Mouse (Mus musculus): ENCODE data around the gene Rnf187.

Gene Rnf187

GRCm38 (mm10) chr11:58949480-58950431, 11.0 kb upstream of the Rnf187 start:
- in situ Hi-C loops (cut with MboI; ENCODE audit: unreplicated experiment in 2 of 2): loop anchor here (10.0 to 25.0 kb wide), 3 partner anchors 538 to 645 kb away; partner anchors contain the start of gene Zfp692 (in 2 of the 2)

GRCm38 (mm10) chr11:58948542-58949479, 10.1 kb upstream of the Rnf187 start, which contains the start of gene Hist3h2ba:
Gene Hist3h2ba, plus strand, starts transcription at chr11:58948920.
- in situ Hi-C loops (cut with MboI; ENCODE audit: unreplicated experiment in 2 of 2): no loop called here

- in situ Hi-C loops (cut with MboI; ENCODE audit: unreplicated experiment in 2 of 2): no loop called here
These were observed 9.2 kb upstream of the Rnf187 start for GRCm38 (mm10) chr11:58947798-58948528.

- in situ Hi-C loops (cut with MboI; ENCODE audit: unreplicated experiment in 2 of 2): no loop called here
These were observed 8.6 kb upstream of the Rnf187 start for GRCm38 (mm10) chr11:58947306-58947705.

GRCm38 (mm10) chr11:58944136-58944535, 5.4 kb upstream of the Rnf187 start:
- in situ Hi-C loops (cut with MboI; ENCODE audit: unreplicated experiment in 2 of 2): no loop called here

GRCm38 (mm10) chr11:58939088-58939439, 348 bp upstream of the Rnf187 start:
- in situ Hi-C loops (cut with MboI; ENCODE audit: unreplicated experiment in 2 of 2): no loop called here

GRCm38 (mm10) chr11:58937909-58938308, 807 bp downstream of the Rnf187 start:
- in situ Hi-C loops (cut with MboI; ENCODE audit: unreplicated experiment in 2 of 2): no loop called here

- in situ Hi-C loops (cut with MboI; ENCODE audit: unreplicated experiment in 2 of 2): no loop called here
These were observed 7.1 kb downstream of the Rnf187 start for GRCm38 (mm10) chr11:58931576-58931975.

- in situ Hi-C loops (cut with MboI; ENCODE audit: unreplicated experiment in 2 of 2): no loop called here
These were observed 8.5 kb downstream of the Rnf187 start for GRCm38 (mm10) chr11:58930254-58930653.

- in situ Hi-C loops (cut with MboI; ENCODE audit: unreplicated experiment in 2 of 2): no loop called here
These were observed 9.1 kb downstream of the Rnf187 start for GRCm38 (mm10) chr11:58929641-58930040.

- in situ Hi-C loops (cut with MboI; ENCODE audit: unreplicated experiment in 2 of 2): no loop called here
These were observed 9.7 kb downstream of the Rnf187 start for GRCm38 (mm10) chr11:58929055-58929454.

GRCm38 (mm10) chr11:58927790-58928651, 10.7 kb downstream of the Rnf187 start:
- in situ Hi-C loops (cut with MboI; ENCODE audit: unreplicated experiment in 2 of 2): no loop called here

GRCm38 (mm10) chr11:58927053-58927452, 11.7 kb downstream of the Rnf187 start:
- in situ Hi-C loops (cut with MboI; ENCODE audit: unreplicated experiment in 2 of 2): no loop called here

GRCm38 (mm10) chr11:58926651-58927050, 12.1 kb downstream of the Rnf187 start:
- in situ Hi-C loops (cut with MboI; ENCODE audit: unreplicated experiment in 2 of 2): no loop called here

GRCm38 (mm10) chr11:58922420-58922819, 16.3 kb downstream of the Rnf187 start:
- in situ Hi-C loops (cut with MboI; ENCODE audit: unreplicated experiment in 2 of 2): loop anchor here (5.0 kb wide), 1 partner anchor 35 kb away; no protein-coding TSS in a partner anchor

- in situ Hi-C loops (cut with MboI; ENCODE audit: unreplicated experiment in 2 of 2): loop anchor here in 1 of 2 experiments (10.0 kb wide), 1 partner anchor 684 kb away; no protein-coding TSS in a partner anchor
These were observed 20.0 kb downstream of the Rnf187 start for GRCm38 (mm10) chr11:58918759-58919158.

GRCm38 (mm10) chr11:58917745-58918366, 20.9 kb downstream of the Rnf187 start, which contains the start of gene Btnl10:
Gene Btnl10, plus strand, starts transcription at chr11:58917908.
- in situ Hi-C loops (cut with MboI; ENCODE audit: unreplicated experiment in 2 of 2): loop anchor here in 1 of 2 experiments (10.0 kb wide), 1 partner anchor 683 kb away; no protein-coding TSS in a partner anchor

All from v-Abl transformed pro-B cells (cell line).